Mouse (Mus musculus): Measurements from ENCODE around the gene Gtf3a.
"Not testable (repeated sequence)": the region's sequence is repeated elsewhere in the genome, so short reads cannot be mapped to it uniquely, and the experiment has no call there.

Gene Gtf3a

DNA sequence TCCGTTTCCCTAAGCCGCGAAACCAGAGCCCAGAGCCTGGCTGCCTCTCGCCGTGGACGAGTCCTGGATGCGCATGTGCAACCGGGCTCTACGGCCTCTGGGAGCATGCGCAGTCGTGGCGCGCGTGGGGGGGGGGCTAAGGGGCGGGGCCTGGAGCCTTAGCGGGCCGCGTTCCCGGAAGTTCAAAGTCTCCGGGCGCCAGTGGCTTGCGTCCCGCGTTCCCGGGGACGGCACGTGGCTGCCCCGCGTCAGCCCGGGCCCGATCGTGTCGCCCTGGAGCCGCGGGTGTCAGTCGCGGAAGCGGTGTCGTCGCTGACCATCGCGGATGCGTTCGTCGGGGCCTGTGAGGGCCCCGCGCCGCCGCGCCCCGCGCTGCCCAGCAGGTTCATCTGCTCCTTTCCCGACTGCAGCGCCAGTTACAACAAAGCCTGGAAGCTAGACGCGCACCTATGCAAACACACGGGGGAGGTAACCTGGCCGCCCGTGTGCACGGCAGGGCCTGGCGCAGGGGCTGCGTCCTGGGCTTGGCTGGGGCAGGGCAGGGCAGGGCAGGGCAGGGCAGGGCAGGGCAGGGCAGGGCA, at the start of gene Gtf3a:
Gtf3a (plus strand) TSS at position 150 of the 581 bp plus-strand sequence.
- DNase-seq, result peak; percentile 77

GRCm38 (mm10) chr5:146900331-146900730, 48.1 kb upstream of the Gtf3a start:
- no peak for DNase-seq

DNA sequence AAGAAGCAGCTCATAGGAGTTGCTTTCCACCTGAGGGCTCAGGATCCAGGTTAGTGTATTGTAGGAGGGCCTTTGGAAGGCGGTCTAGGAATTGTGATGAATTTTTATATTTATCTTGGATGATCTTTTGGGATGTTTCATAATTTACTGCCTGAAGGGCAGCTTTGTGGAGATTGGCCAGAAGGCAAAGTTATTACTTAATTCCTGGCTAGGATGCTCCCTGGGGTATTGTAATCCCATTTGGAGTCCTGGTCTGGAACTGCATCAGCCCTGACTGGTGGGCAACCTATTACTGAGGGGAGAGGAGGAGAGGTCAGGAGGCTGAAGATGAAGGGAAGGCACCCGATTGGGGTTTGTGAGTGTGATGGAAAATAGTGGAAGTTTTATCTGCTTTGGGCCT, 47.0 kb upstream of the Gtf3a start:
- no peak for DNase-seq

DNA sequence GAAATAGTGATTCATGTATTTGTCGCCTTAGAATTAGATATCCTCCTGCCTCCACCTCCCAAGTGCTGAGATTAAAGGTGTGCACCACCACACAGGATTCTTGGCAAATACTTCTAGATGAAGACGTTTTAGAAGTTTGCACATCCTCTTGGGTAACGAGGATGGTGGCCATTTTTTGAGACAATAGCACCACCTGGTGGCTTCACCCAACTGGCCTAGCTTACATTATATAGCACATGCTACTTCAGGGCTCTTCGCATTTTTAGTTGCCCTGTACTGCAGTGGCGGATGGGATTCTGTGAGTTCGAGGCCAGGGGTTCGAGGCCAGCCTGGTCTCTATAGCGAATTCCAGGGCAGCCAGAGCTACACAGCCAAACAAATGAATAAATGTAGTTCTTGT, 44.1 kb upstream of the Gtf3a start:
- peak; percentile 79 for DNase-seq

- DNase-seq, result peak; percentile 68
Observed at GRCm38 (mm10) chr5:146905486-146906172, 42.8 kb upstream of the Gtf3a start.

GRCm38 (mm10) chr5:146907533-146907932, 40.9 kb upstream of the Gtf3a start:
- DNase-seq, result peak; percentile 17

DNA sequence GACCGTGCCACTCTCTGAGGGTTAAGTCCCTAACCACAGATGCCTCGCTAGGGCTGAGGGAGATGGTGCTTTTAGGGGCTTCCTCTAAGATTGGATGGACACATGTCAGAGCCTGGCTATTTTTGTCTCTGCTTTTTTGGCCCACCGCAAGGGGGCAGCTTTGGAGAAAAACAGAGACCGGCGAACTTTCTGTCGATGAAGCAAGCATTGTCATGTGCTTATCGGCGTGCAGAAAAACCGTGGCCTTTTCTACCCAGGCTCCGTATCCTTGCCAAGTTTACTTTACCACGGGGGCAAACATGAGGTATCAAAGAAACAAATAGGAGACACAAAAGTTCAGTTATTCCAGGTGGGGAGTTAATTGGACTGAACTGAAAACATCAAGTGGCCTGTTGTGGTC, 39.8 kb upstream of the Gtf3a start:
- DNase-seq, result no peak

GRCm38 (mm10) chr5:146912206-146912605, 36.3 kb upstream of the Gtf3a start:
- DNase-seq, result no peak

DNA sequence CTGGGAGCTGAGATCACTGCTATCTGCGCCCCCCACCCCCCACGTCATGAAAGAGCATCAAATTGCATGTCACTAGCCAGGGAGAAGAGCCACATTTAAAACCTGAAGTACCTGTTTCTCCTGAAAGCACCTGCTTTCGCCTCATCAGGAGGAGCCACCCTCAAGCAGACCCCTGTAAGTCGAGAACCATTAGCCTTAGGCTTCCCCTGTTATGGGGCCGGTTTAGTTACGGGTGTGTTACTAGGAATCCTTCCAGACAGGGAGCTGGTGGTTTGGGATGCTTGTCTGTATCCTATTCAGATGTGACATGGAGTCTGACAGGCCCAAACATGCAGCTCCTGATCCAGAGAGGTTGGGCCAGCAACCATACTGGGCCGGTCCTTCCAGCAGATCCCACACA, 35.1 kb upstream of the Gtf3a start:
- DNase-seq, result no peak

GRCm38 (mm10) chr5:146914088-146914766, 34.2 kb upstream of the Gtf3a start:
- DNase-seq, result peak; percentile 55

DNA sequence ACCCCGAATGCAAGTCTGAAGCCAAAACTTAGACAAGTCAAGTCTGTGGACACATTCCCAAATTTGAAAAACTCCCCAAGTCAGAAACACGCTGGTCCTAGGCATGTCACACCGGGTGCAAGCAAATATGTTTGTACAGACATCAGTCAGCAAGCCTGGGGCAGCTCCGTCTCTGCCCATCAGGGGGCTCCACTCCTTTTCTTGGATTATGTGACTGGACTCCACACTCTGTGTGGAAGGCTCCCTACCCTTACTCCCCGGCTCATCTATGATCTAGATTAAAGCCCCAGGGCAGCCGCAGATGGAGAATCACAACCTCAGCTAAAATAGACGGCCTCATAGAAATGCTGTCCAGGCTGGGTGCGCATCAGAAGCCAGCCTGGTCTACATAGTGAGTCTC, 32.2 kb upstream of the Gtf3a start:
- DNase-seq, result no peak

GRCm38 (mm10) chr5:146916806-146917205, 31.7 kb upstream of the Gtf3a start:
- no peak for DNase-seq

DNA sequence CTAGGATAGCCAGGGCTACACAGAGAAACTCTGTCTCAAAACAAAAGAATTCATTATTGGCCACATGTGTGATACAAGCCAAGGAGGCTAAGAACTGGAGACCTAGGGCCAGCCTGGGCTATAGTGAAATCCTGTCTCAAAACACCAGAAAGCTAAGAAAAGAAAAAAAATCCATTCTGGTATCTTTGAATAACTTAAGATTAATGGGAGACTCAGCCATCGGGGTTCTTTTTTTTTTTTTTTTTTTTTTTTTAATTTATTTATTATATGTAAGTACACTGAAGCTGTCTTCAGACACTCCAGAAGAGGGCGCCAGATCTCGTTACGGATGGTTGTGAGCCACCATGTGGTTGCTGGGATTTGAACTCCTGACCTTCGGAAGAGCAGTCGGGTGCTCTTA, 31.1 kb upstream of the Gtf3a start:
- DNase-seq, result not testable (repeated sequence)

DNA sequence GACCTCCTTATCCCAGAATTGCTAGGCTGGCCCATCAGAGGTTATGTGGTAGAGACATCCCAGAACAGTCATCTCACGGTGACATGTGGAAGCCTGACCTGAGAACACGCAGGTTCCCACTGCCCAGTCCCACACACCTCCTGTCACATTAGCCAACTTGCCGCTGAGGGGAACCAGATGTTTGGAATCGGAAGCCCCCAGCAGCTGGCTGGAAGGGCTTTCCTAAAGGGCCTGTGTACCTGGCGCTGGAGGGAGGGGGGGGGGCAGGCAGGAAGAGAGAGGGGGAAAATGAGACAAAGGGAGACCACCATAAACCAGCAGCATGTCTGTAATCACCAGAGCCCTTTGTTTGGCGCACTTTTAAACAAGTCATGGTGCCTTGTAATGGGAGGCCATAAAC, 28.6 kb upstream of the Gtf3a start:
- DNase-seq, result no peak

DNA sequence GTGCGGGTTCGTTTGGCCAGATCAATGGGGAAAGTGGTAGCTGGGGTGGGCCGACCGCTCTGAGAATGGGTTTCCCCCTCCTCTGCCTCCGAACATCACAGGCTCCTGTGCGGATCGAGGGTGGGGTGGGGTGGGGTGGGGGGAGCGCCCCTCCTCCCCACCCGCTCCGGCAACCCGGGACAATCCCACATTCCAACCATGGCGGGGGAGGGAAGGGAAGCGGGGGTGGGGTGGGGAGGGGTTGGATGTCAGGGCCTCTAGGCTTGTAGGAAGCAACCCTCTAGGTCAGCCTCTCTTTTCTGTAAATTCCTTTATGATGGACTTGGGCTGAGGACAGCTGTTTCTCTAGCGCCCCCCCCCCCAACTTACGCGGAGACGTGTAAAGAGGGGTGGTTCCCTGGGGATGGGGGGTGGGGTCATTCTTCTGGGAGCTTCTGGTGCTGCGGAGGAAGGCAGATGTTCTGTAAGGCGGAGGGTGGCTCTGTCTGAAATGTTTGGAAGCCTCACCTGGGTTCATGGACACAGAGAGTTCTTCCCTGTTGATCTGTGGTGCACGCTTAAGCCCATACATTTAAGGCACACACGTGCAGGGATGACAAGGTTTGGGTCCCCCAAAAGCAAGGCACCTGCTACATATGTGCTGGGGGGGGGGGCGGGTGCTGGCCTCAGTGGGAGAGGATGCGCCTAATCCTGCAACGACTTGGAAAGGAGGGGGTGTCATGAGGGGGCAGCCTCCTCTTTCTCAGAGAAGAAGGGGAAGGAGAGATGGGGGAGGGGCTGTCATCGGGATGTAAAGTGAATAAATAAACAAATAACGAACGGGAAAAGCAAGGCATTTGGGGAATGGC, 27.9 kb upstream of the Gtf3a start:
- no peak for DNase-seq

GRCm38 (mm10) chr5:146921224-146921623, 27.2 kb upstream of the Gtf3a start:
- no peak for DNase-seq

GRCm38 (mm10) chr5:146923547-146923946, 24.9 kb upstream of the Gtf3a start:
- DNase-seq, result no peak

DNA sequence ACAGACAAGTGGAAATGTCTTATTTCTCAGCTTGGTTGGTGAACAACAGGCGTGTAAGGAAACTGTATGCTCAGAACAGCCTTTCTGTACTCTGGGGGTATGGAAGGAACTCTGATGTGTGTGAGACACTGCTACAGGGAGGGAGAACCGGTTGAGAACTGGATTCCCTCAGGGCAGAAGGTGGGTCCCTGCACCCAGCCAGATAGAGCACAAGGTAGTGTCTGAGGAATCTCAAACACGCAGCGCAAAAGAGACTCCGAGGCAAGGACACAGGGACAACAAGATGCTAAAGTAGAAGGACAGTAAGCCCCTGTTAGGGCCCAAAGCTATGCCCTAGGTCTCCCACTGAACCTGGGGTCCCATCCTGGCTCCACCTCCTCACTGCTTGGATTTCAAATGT, 21.8 kb upstream of the Gtf3a start:
- no peak for DNase-seq

GRCm38 (mm10) chr5:146931422-146931821, 17.0 kb upstream of the Gtf3a start:
- DNase-seq, result no peak

GRCm38 (mm10) chr5:146931904-146932553, 16.4 kb upstream of the Gtf3a start:
- no peak for DNase-seq

- no peak for DNase-seq
Observed at GRCm38 (mm10) chr5:146933466-146933865, 15.0 kb upstream of the Gtf3a start.

- DNase-seq, result no peak
Observed at GRCm38 (mm10) chr5:146937541-146938503, 10.6 kb upstream of the Gtf3a start.
